Mouse (Mus musculus) thymus, postnatal 14 days (tissue): ENCODE results near the gene Ndufv3.
A peak's percentile ranks its signal among the peaks of the same experiment; 100 is the strongest.

ENCODE experiments used
- DNase-seq: peaks from one replicate; pipeline ENCODE4 v3.0.0; 2021

Gene Ndufv3

GRCm38 (mm10) chr17:31519946-31520838 lies at the start of gene Ndufv3, which contains the start of gene Wdr4:
Ndufv3 (plus strand) TSS chr17:31520115.
Wdr4 (minus strand) TSS chr17:31519980.
- DNase-seq: peak; percentile 100

GRCm38 (mm10) chr17:31470766-31471418 lies 49.0 kb upstream of the Ndufv3 start:
- no peak for DNase-seq

- no peak for DNase-seq
Observed at GRCm38 (mm10) chr17:31474388-31474787, 45.5 kb upstream of the Ndufv3 start.

GRCm38 (mm10) chr17:31478606-31479005 lies 41.3 kb upstream of the Ndufv3 start:
- no peak for DNase-seq

- DNase-seq: no peak
Observed at GRCm38 (mm10) chr17:31479108-31479844, 40.6 kb upstream of the Ndufv3 start.

GRCm38 (mm10) chr17:31486616-31487198 lies 33.2 kb upstream of the Ndufv3 start:
- no peak for DNase-seq

GRCm38 (mm10) chr17:31487433-31488060 lies 32.4 kb upstream of the Ndufv3 start:
- DNase-seq: no peak

- no peak for DNase-seq
Observed at GRCm38 (mm10) chr17:31491355-31491754, 28.6 kb upstream of the Ndufv3 start.

- peak; percentile 77 for DNase-seq
Observed at GRCm38 (mm10) chr17:31492416-31492815, 27.5 kb upstream of the Ndufv3 start.

- DNase-seq: no peak
Observed at GRCm38 (mm10) chr17:31494989-31495388, 24.9 kb upstream of the Ndufv3 start.

- no peak for DNase-seq
Observed at GRCm38 (mm10) chr17:31497726-31498125, 22.2 kb upstream of the Ndufv3 start.

GRCm38 (mm10) chr17:31499725-31500124 lies 20.2 kb upstream of the Ndufv3 start:
- DNase-seq: no peak

- no peak for DNase-seq
Observed at GRCm38 (mm10) chr17:31500416-31500815, 19.5 kb upstream of the Ndufv3 start.

- no peak for DNase-seq
Observed at GRCm38 (mm10) chr17:31500908-31501307, 19.0 kb upstream of the Ndufv3 start.

GRCm38 (mm10) chr17:31502261-31502927 lies 17.5 kb upstream of the Ndufv3 start:
- no peak for DNase-seq

- DNase-seq: no peak
Observed at GRCm38 (mm10) chr17:31503337-31503736, 16.6 kb upstream of the Ndufv3 start.

GRCm38 (mm10) chr17:31503936-31504335 lies 16.0 kb upstream of the Ndufv3 start:
- DNase-seq: no peak

- no peak for DNase-seq
Observed at GRCm38 (mm10) chr17:31505013-31505412, 14.9 kb upstream of the Ndufv3 start.

- no peak for DNase-seq
Observed at GRCm38 (mm10) chr17:31506282-31506681, 13.6 kb upstream of the Ndufv3 start.

- no peak for DNase-seq
Observed at GRCm38 (mm10) chr17:31510944-31511343, 9.0 kb upstream of the Ndufv3 start.

- peak; percentile 89 for DNase-seq
Observed at GRCm38 (mm10) chr17:31511792-31512495, 8.0 kb upstream of the Ndufv3 start.
